Mouse (Mus musculus) cortical plate, adult 2 months (tissue): ENCODE measurements at regions not wholly inside any gene's neighbourhood (a gene's known extent, or its start where the extent isn't known, plus 50 kb on each side); places are given as distances from the start of the nearest gene placed in this dataset.

ENCODE experiments used
- H3K27ac ChIP-seq: fragments of 200-500 bp; 2 replicates; pipeline ENCODE4 v1.5.1; 2012; ENCODE audit warnings: low read length, control low read depth, inconsistent platforms; ENCODE audit not compliant: insufficient read depth
- H3K4me1 ChIP-seq: fragments of 200-500 bp; 2 replicates; pipeline ENCODE4 v1.6.1; 2011; ENCODE audit warnings: low read length; ENCODE audit not compliant: control insufficient read depth, insufficient read depth
- H3K4me3 ChIP-seq: fragments of 200-500 bp; 2 replicates; pipeline ENCODE4 v1.5.1; 2011; ENCODE audit warnings: mild to moderate bottlenecking, low read length, control low read depth; ENCODE audit not compliant: insufficient read depth
- CTCF ChIP-seq: fragments of 200-500 bp; IDR thresholded peaks from 2 replicates; pipeline ENCODE4 v1.5.1; 2011; ENCODE audit warnings: mild to moderate bottlenecking, control low read depth, low read length; ENCODE audit not compliant: insufficient read depth; ENCODE audit errors: extremely low read depth
- POLR2A ChIP-seq: fragments of 200-500 bp; IDR thresholded peaks from 2 replicates; pipeline ENCODE4 v1.6.1; 2011; ENCODE audit warnings: mild to moderate bottlenecking, low read length, control low read depth; ENCODE audit not compliant: insufficient read depth; ENCODE audit errors: extremely low read depth

GRCm38 (mm10) chr13:6240855-6241254, 307.1 kb upstream of the Pitrm1 start:
- H3K4me1 ChIP-seq, result no peaks in the 10 kb centered on the region
- H3K27ac ChIP-seq, result no peak overlapping the region
- no peak for TF ChIP-seq POLR2A
- TF ChIP-seq CTCF, result no peak
- no peak overlapping the region for H3K4me3 ChIP-seq

GRCm38 (mm10) chr13:6241472-6242123, 306.4 kb upstream of the Pitrm1 start:
- no peak overlapping the region for H3K27ac ChIP-seq
- TF ChIP-seq POLR2A (no peak), CTCF (no peak)

GRCm38 (mm10) chr13:6250106-6250505, 297.8 kb upstream of the Pitrm1 start:
- Histone ChIP-seq H3K27ac (no peak overlapping the region), H3K4me3 (no peak overlapping the region), H3K4me1 (no peaks in the 10 kb centered on the region)
- no peak for TF ChIP-seq CTCF
- no peak for TF ChIP-seq POLR2A

More at GRCm38 (mm10) chr13:6241472-6242123, 306.4 kb upstream of the Pitrm1 start:
- Histone ChIP-seq H3K4me3 (no peak overlapping the region), H3K4me1 (no peaks in the 10 kb centered on the region)

- Histone ChIP-seq H3K4me3 (no peak overlapping the region), H3K4me1 (no peaks in the 10 kb centered on the region), H3K27ac (no peak overlapping the region)
- no peak for TF ChIP-seq CTCF
- TF ChIP-seq POLR2A, result no peak
These were observed 296.7 kb upstream of the Pitrm1 start for GRCm38 (mm10) chr13:6251025-6251862.

- Histone ChIP-seq H3K4me3 (no peak overlapping the region), H3K4me1 (no peaks in the 10 kb centered on the region), H3K27ac (no peak overlapping the region)
- TF ChIP-seq POLR2A (no peak), CTCF (no peak)
These were observed 295.8 kb upstream of the Pitrm1 start for GRCm38 (mm10) chr13:6252100-6252499.

GRCm38 (mm10) chr13:6255303-6255702, 292.6 kb upstream of the Pitrm1 start:
- no peak for TF ChIP-seq CTCF
- TF ChIP-seq POLR2A, result no peak
- Histone ChIP-seq H3K4me3 (no peak overlapping the region), H3K27ac (no peak overlapping the region)

GRCm38 (mm10) chr13:6255728-6256496, 292.0 kb upstream of the Pitrm1 start:
- no peak for TF ChIP-seq POLR2A
- no peak for TF ChIP-seq CTCF
- H3K4me3 ChIP-seq, result no peak overlapping the region
- H3K27ac ChIP-seq, result no peak overlapping the region
- H3K4me1 ChIP-seq, result no peaks in the 10 kb centered on the region

More at GRCm38 (mm10) chr13:6255303-6255702, 292.6 kb upstream of the Pitrm1 start:
- H3K4me1 ChIP-seq, result no peaks in the 10 kb centered on the region

GRCm38 (mm10) chr13:6258456-6258855, 289.5 kb upstream of the Pitrm1 start:
- Histone ChIP-seq H3K27ac (no peak overlapping the region), H3K4me1 (no peaks in the 10 kb centered on the region), H3K4me3 (no peak overlapping the region)
- TF ChIP-seq CTCF (no peak), POLR2A (no peak)

- TF ChIP-seq CTCF, result no peak
- no peak for TF ChIP-seq POLR2A
- Histone ChIP-seq H3K4me3 (no peak overlapping the region), H3K4me1 (no peaks in the 10 kb centered on the region), H3K27ac (no peak overlapping the region)
These were observed 287.6 kb upstream of the Pitrm1 start for GRCm38 (mm10) chr13:6260321-6260865.

GRCm38 (mm10) chr13:6261458-6261857, 286.5 kb upstream of the Pitrm1 start:
- Histone ChIP-seq H3K4me1 (no peaks in the 10 kb centered on the region), H3K4me3 (no peak overlapping the region), H3K27ac (no peak overlapping the region)
- no peak for TF ChIP-seq POLR2A
